Mouse (Mus musculus) E14TG2a.4 (cell line): ENCODE measurements at regions not wholly inside any gene's neighbourhood (a gene's known extent, or its start where the extent isn't known, plus 50 kb on each side); places are given as distances from the start of the nearest gene placed in this dataset.

ENCODE experiments used
- CTCF ChIP-seq: conservative IDR thresholded peaks from 2 replicates; pipeline ENCODE4 v1.5.1; 2014; ENCODE audit warnings: low read length
- NANOG ChIP-seq: IDR thresholded peaks from 2 replicates; pipeline ENCODE4 v1.6.1; 2014; ENCODE audit warnings: borderline replicate concordance, low read length, mixed read lengths
- POU5F1 ChIP-seq: IDR thresholded peaks from 2 replicates; pipeline ENCODE4 v1.6.1; 2014; ENCODE audit warnings: low read length, borderline replicate concordance

GRCm38 (mm10) chr17:81175877-81176276 lies 111.0 kb upstream of the Thumpd2 start:
- TF ChIP-seq POU5F1 = no peak
- no peak for TF ChIP-seq CTCF
- no peak for TF ChIP-seq NANOG
